Mouse (Mus musculus) C2C12 (cell line): ENCODE data around the gene Sypl. TPM values are rescaled to one million over a fixed set of nuclear protein-coding genes. Genes with fewer than 3 reads are reported as not detected.

ENCODE experiments used
- H3K27me3 ChIP-seq: one replicate; pipeline ENCODE4 v1.6.1; 2011; ENCODE audit not compliant: control insufficient read depth, insufficient read depth, insufficient read length
- H3K36me3 ChIP-seq: one replicate; pipeline ENCODE4 v1.6.1; 2011; ENCODE audit not compliant: control insufficient read depth, insufficient read depth
- H3K4me3 ChIP-seq: one replicate; pipeline ENCODE4 v1.5.1; 2011; ENCODE audit warnings: mild to moderate bottlenecking, control low read depth; ENCODE audit not compliant: poor library complexity, insufficient read depth, severe bottlenecking
- H3K79me2 ChIP-seq: one replicate; pipeline ENCODE4 v1.6.1; 2011; ENCODE audit not compliant: control insufficient read depth, insufficient read depth
- H3K79me3 ChIP-seq: one replicate; pipeline ENCODE4 v1.6.1; 2011; ENCODE audit warnings: low read depth, control low read depth
- H3ac ChIP-seq: one replicate; pipeline ENCODE3; 2011; ENCODE audit warnings: low read depth; ENCODE audit not compliant: control insufficient read depth, insufficient read length
- CEBPB ChIP-seq: IDR thresholded peaks from one replicate; pipeline ENCODE4 v1.6.1; 2011; ENCODE audit warnings: low read depth, mild to moderate bottlenecking, control low read depth, moderate library complexity
- CTCF ChIP-seq: IDR thresholded peaks from one replicate; pipeline ENCODE4 v1.5.1; 2011; ENCODE audit not compliant: control insufficient read depth, insufficient read depth, insufficient read length
- FOSL1 ChIP-seq: IDR thresholded peaks from one replicate; pipeline ENCODE4 v1.8.0; 2011; ENCODE audit warnings: mild to moderate bottlenecking, low read length; ENCODE audit not compliant: poor library complexity, insufficient read depth, severe bottlenecking
- MAX ChIP-seq: IDR thresholded peaks from one replicate; pipeline ENCODE4 v1.6.1; 2011; ENCODE audit warnings: mild to moderate bottlenecking, control low read depth
- MYOD1 ChIP-seq: IDR thresholded peaks from one replicate; pipeline ENCODE4 v1.6.1; 2011; ENCODE audit warnings: low read depth; ENCODE audit not compliant: control insufficient read depth, insufficient read length
- MYOG ChIP-seq: IDR thresholded peaks from one replicate; pipeline ENCODE4 v1.6.1; 2011; ENCODE audit not compliant: control insufficient read depth, insufficient read length; ENCODE audit errors: extremely low read depth
- USF1 ChIP-seq: IDR thresholded peaks from one replicate; pipeline ENCODE4 v1.6.1; 2011; ENCODE audit warnings: low read depth, mild to moderate bottlenecking, control low read depth, moderate library complexity
- polyA plus RNA-seq: library from polyadenylated mRNA; unstranded; fragments of >200 nt; fragmentation: generic; extraction: Trizol; gene quantifications from one replicate; pipeline ENCODE4 v1.2.1, GENCODE M21; 2012; ENCODE audit warnings: missing spikeins

The Sypl gene
- polyA plus RNA-seq, 1 experiment: 37.0 TPM

GRCm38 (mm10) chr12:32983081-32983480 lies 29.4 kb downstream of the Sypl start:
- H3K27me3 ChIP-seq: no peaks in the 10 kb centered on the region
- H3K79me3 ChIP-seq: no peaks in the 10 kb centered on the region
- TF ChIP-seq MYOD1: no peak
- TF ChIP-seq MAX: no peak
- TF ChIP-seq USF1: no peak
- no peak for TF ChIP-seq FOSL1
- H3ac ChIP-seq: no peak overlapping the region
- H3K36me3 ChIP-seq: no peaks in the 10 kb centered on the region
- no peaks in the 10 kb centered on the region for H3K79me2 ChIP-seq
- no peak overlapping the region for H3K4me3 ChIP-seq

GRCm38 (mm10) chr12:32986284-32986683 lies 32.6 kb downstream of the Sypl start:
- Histone ChIP-seq H3K27me3 (no peaks in the 10 kb centered on the region), H3ac (no peak overlapping the region), H3K79me2 (no peaks in the 10 kb centered on the region), H3K4me3 (no peak overlapping the region), H3K36me3 (no peaks in the 10 kb centered on the region), H3K79me3 (no peaks in the 10 kb centered on the region)
- TF ChIP-seq CTCF (no peak), MYOG (no peak), MAX (no peak), MYOD1 (no peak), USF1 (no peak), FOSL1 (no peak), CEBPB (no peak)

GRCm38 (mm10) chr12:32989731-32990130 lies 36.0 kb downstream of the Sypl start:
- Histone ChIP-seq H3K4me3 (no peak overlapping the region), H3ac (no peak overlapping the region), H3K79me2 (no peaks in the 10 kb centered on the region), H3K27me3 (no peaks in the 10 kb centered on the region), H3K79me3 (no peaks in the 10 kb centered on the region), H3K36me3 (no peaks in the 10 kb centered on the region)
- TF ChIP-seq MAX (no peak), CEBPB (no peak), MYOD1 (no peak), FOSL1 (no peak), USF1 (no peak), MYOG (no peak), CTCF (no peak)

DNA sequence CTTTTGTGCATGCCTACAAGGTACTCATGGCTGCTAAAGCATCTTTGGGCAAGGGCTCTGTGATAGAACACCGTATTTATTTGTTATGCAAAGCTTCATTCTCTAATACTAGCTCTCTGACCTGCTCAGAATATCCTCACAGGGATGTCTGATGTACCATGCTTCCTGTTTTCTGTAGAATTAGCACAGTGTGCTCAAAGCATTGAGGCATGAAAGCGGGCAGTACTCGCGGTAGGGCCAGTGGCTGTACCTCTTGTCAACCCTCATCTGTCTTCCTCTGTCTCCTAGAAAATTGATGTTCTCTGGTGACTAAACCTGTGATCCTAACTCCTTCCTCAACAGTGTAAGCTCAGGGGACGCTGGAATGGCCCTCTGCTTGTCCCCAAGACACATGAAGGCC lies 40.4 kb downstream of the Sypl start:
- no peaks in the 10 kb centered on the region for H3K36me3 ChIP-seq
- H3K79me3 ChIP-seq: no peaks in the 10 kb centered on the region
- no peak overlapping the region for H3ac ChIP-seq
- H3K79me2 ChIP-seq: no peaks in the 10 kb centered on the region
- TF ChIP-seq MAX: no peak
- no peak for TF ChIP-seq CTCF
- TF ChIP-seq CEBPB: no peak
- no peak for TF ChIP-seq MYOG
- no peak for TF ChIP-seq MYOD1
- TF ChIP-seq USF1: no peak
- TF ChIP-seq FOSL1: no peak
- H3K4me3 ChIP-seq: no peak overlapping the region
- H3K27me3 ChIP-seq: no peaks in the 10 kb centered on the region

DNA sequence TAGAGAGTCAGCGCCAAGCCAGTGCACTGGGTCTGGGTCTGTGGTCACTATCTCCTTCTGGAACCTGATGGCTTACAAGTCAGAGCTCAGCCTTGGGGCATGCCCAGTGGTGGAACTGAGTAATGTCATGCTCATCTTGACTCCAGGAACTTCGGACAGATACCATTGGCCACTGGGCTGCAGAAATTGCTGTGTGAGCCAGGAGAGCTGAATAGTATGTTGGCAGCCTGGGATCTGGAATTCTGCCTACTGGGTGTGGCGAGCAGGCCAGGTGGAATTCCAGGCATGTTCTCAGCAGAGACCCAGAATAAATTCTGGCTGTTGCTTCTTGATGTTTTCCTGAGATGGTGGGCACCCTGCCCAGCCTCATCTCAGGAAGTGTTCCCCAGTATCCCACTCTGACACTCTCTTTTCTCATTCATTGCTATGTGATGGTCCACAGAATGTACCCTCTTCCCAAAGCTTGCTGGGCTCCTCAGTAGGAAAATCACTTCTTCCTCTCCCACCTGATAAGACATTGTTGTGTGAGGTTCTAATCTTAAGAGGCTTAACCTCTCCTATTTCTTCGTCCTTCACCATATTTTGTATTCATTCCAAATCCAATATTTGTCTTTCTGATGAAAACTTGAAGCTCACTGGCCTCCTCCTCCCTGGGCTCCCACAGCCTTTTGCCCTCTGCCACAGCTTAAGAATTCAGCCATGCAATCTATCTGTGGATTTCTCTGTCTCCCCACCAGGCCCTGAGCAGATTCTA lies 41.6 kb downstream of the Sypl start:
- Histone ChIP-seq H3K27me3 (no peaks in the 10 kb centered on the region), H3K79me3 (no peaks in the 10 kb centered on the region), H3K4me3 (no peak overlapping the region), H3K36me3 (no peaks in the 10 kb centered on the region), H3ac (no peak overlapping the region), H3K79me2 (no peaks in the 10 kb centered on the region)
- TF ChIP-seq MYOG (no peak), CEBPB (no peak), MAX (no peak), CTCF (no peak), USF1 (no peak), MYOD1 (no peak), FOSL1 (no peak)
